Mouse (Mus musculus) limb, embryonic 13.5 days (tissue): ENCODE measurements at regions not wholly inside any gene's neighbourhood (a gene's known extent, or its start where the extent isn't known, plus 50 kb on each side); places are given as distances from the start of the nearest gene placed in this dataset.

Source experiments
- ATAC-seq: fragments of 200-750 bp; cut with Nextera tagmentation; 2 replicates; pipeline ENCODE4 v1.8.0; 2017; ENCODE audit warnings: low read depth, moderate number of reproducible peaks, moderate TSS enrichment; ENCODE audit not compliant: low FRiP score
- H3K27ac ChIP-seq: fragments of 300-500 bp; sonication (generic); 2 replicates; pipeline ENCODE4 v1.5.1; 2015; ENCODE audit warnings: inconsistent platforms, mild to moderate bottlenecking, moderate library complexity
- H3K27me3 ChIP-seq: fragments of 300-500 bp; sonication (generic); 2 replicates; pipeline ENCODE4 v1.6.1; 2015; ENCODE audit warnings: mild to moderate bottlenecking, inconsistent platforms
- H3K36me3 ChIP-seq: fragments of 300-500 bp; sonication (generic); 2 replicates; pipeline ENCODE4 v1.6.1; 2015; ENCODE audit warnings: inconsistent platforms, mild to moderate bottlenecking, moderate library complexity
- H3K4me1 ChIP-seq: fragments of 300-500 bp; sonication (generic); 2 replicates; pipeline ENCODE4 v1.6.1; 2015; ENCODE audit warnings: inconsistent platforms
- H3K4me2 ChIP-seq: fragments of 300-500 bp; sonication (generic); replicated peaks from 2 replicates; pipeline ENCODE4 v1.6.1; 2015; ENCODE audit warnings: inconsistent platforms, mild to moderate bottlenecking, moderate library complexity
- H3K4me3 ChIP-seq: fragments of 300-500 bp; sonication (generic); 2 replicates; pipeline ENCODE4 v1.5.1; 2015; ENCODE audit warnings: moderate library complexity, mild to moderate bottlenecking, inconsistent platforms
- H3K9ac ChIP-seq: fragments of 300-500 bp; sonication (generic); 2 replicates; pipeline ENCODE4 v1.6.1; 2015; ENCODE audit warnings: mild to moderate bottlenecking, inconsistent platforms
- H3K9me3 ChIP-seq: fragments of 300-500 bp; sonication (generic); 2 replicates; pipeline ENCODE4 v1.6.1; 2016; ENCODE audit warnings: inconsistent platforms
- WGBS: fragments of 180-500 bp; shearing (Covaris S2); methylation state at CpG from one replicate; pipeline ENCODE4 v1.1.7; 2015; 5-methylcytosine and 5-hydroxymethylcytosine counted together

DNA sequence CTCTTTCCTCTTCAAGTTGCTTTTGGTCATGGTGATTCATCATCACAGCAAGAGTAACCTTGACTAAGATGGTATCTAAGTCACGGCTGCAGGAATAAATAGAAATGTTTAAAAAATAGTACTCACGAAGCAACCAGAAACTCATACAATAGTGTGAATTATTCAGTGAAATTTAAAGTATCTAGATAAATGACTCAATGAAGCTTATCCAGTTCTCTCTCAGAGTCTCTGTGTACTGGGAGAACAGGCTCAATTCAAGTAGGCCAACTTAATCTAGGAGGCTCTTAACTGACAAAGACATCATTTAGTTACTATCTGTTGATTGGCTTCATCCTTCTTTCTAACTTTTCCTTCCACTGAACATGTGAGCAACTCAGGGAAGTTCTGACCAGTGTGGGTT, 175.5 kb upstream of the Pcdh15 start:
- Histone ChIP-seq H3K27ac (no peak overlapping the region), H3K36me3 (no peaks in the 10 kb centered on the region), H3K4me1 (no peaks in the 10 kb centered on the region), H3K27me3 (no peaks in the 10 kb centered on the region), H3K9ac (no peak overlapping the region), H3K4me3 (no peak overlapping the region), H3K9me3 (no peaks in the 10 kb centered on the region), H3K4me2 (no peak overlapping the region)
- 89% methylated on average over 2 of the region's 2 CpGs for WGBS
- no peak for ATAC-seq

DNA sequence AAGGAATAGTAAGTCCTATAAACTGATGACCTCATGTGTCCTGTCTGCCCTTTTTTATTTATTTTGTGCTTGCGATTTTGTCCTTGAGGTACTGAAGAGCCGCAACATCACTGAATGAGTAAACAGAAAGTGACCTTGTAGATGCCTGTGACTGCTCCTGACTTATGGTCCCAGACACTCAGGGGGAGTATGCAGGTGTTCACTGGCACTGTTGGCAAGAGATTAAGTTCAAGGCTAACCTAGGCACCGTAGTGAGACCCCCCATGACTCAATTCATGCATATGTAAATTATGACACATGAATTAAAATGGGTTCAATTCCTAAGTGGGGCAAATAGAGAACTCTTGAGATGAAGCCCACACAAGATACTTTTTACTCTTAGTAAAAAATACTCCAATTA, 142.2 kb upstream of the Pcdh15 start:
- H3K9ac ChIP-seq, result no peak overlapping the region
- ATAC-seq, result no peak
- no peaks in the 10 kb centered on the region for H3K4me1 ChIP-seq
- H3K4me3 ChIP-seq, result no peak overlapping the region
- no peak overlapping the region for H3K27ac ChIP-seq
- H3K9me3 ChIP-seq, result no peaks in the 10 kb centered on the region
- WGBS, result 74% methylated on average over 3 of the region's 3 CpGs
- no peaks in the 10 kb centered on the region for H3K36me3 ChIP-seq
- H3K27me3 ChIP-seq, result no peaks in the 10 kb centered on the region
- H3K4me2 ChIP-seq, result no peak overlapping the region

DNA sequence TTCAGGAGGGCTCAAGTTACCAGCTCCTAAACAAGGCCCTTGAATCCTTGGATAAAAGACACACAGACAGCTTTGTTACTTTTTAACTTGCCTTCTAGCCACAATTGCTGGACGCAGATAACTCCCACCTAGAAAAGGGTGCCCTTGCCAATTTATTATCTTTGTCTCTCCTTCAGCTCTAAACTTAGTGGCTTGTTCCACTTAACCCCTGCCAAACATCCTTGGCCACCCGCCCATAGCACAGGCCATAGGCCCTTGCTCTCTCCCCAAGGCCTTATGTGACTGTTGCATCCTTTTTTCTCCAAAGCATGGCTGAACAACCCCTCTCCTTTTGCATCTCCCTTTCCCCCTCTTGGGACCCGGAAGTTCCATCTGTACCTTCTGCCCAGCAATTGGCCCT, 139.1 kb upstream of the Pcdh15 start:
- Histone ChIP-seq H3K9ac (no peak overlapping the region), H3K27ac (no peak overlapping the region), H3K4me3 (no peak overlapping the region), H3K4me1 (no peaks in the 10 kb centered on the region), H3K27me3 (no peaks in the 10 kb centered on the region), H3K9me3 (no peaks in the 10 kb centered on the region), H3K4me2 (no peak overlapping the region), H3K36me3 (no peaks in the 10 kb centered on the region)
- 71% methylated on average over 3 of the region's 3 CpGs for WGBS
- ATAC-seq, result no peak

DNA sequence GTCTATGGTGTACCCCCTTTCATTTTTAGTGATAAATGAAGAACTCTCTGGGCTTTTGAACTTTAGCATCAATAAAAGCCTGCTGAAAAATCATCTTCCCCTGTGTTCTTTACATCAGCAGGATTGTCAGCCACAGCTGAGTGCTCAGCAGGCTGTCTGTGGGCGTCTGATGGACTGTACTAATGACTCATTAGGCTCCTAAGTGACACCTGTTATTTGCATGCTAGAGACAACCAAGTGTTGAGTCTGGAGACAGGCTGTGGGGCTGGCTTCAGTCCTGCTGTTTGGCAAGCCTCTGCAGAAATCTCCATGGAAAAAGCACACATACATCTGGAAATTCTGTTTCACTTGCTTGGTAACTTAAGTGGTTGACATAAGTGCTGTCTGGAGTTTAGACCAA, 117.8 kb upstream of the Pcdh15 start:
- H3K4me1 ChIP-seq, result no peaks in the 10 kb centered on the region
- no peaks in the 10 kb centered on the region for H3K27me3 ChIP-seq
- no peak overlapping the region for H3K27ac ChIP-seq
- ATAC-seq, result no peak
- no peak overlapping the region for H3K4me2 ChIP-seq
- H3K4me3 ChIP-seq, result no peak overlapping the region
- no peaks in the 10 kb centered on the region for H3K36me3 ChIP-seq
- no peaks in the 10 kb centered on the region for H3K9me3 ChIP-seq
- no peak overlapping the region for H3K9ac ChIP-seq
- 26% methylated on average over 1 of the region's 1 CpGs for WGBS

DNA sequence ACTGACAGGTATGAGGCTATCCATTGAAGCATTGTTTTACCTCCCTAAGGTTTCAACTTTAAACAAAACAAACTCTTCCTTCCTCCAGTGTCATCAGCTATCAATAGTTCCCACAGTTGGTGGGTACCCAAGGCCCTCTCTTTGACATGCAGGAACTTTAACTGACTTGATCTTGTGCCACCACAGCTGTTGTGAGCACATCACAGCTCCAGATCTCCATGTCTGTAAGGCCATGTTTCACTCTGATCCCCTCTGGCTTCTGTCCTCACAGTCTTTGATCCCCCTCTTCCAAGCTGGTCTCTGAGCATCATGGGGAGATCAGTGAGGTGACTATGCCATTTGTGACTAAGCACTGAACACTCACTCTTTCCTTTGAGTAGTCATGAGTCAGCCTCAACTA, 110.8 kb upstream of the Pcdh15 start:
- no peak overlapping the region for H3K9ac ChIP-seq
- no peaks in the 10 kb centered on the region for H3K9me3 ChIP-seq
- no peak for ATAC-seq

DNA sequence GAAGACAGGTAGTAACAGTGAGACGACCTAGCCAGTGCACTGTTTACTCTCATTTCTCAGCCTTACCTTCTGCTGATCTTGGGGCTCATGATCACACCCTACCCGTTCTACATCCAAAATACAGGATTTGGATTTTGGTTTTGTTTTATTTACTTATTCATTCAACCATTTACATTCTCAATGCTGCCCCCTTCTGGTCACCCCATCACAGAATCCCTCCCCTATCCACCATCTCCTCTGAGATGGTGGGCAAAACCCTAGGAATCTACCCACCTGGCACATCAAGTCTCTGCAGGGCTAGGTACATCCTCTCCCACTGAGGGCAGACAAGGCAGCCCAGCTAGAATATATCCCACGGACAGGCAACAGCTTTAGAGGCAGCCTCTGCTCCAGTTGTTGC, 88.2 kb upstream of the Pcdh15 start:
- peak; percentile 40; the same call in 1 of the 2 replicates for ATAC-seq
- Histone ChIP-seq H3K27ac (no peak overlapping the region), H3K27me3 (no peaks in the 10 kb centered on the region), H3K4me2 (no peak overlapping the region), H3K4me1 (no peaks in the 10 kb centered on the region), H3K9ac (no peak overlapping the region), H3K4me3 (no peak overlapping the region), H3K36me3 (no peaks in the 10 kb centered on the region), H3K9me3 (no peaks in the 10 kb centered on the region)
- 67% methylated on average over 3 of the region's 3 CpGs for WGBS

More for the DNA sequence above, 110.8 kb upstream of the Pcdh15 start:
- Histone ChIP-seq H3K27ac (no peak overlapping the region), H3K4me1 (no peaks in the 10 kb centered on the region), H3K4me3 (no peak overlapping the region), H3K27me3 (no peaks in the 10 kb centered on the region), H3K36me3 (no peaks in the 10 kb centered on the region), H3K4me2 (no peak overlapping the region)

DNA sequence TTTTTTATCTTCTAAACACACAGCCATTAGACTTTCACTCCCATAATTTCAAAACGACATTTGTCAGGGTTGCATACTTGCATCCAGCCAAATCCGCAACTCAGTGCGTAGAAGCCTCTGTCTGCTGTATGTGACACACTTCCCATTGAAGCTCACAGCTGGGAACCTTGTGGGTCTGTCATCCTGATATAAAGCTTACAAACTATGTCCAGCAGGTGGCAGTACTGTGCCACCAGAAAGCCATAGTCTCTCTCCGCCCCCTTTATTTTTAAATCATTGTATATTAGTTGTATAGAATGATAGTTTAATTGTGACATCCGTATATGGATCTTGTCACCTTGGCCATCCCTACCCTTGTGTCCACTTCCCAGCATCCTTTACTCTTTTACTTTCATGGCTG, 87.3 kb upstream of the Pcdh15 start:
- H3K4me3 ChIP-seq, result no peak overlapping the region
- no peak overlapping the region for H3K9ac ChIP-seq
- H3K4me1 ChIP-seq, result no peaks in the 10 kb centered on the region
- no peaks in the 10 kb centered on the region for H3K9me3 ChIP-seq
- no peaks in the 10 kb centered on the region for H3K27me3 ChIP-seq
- no peaks in the 10 kb centered on the region for H3K36me3 ChIP-seq
- no peak for ATAC-seq
- H3K27ac ChIP-seq, result no peak overlapping the region
- WGBS, result 72% methylated on average over 5 of the region's 5 CpGs
- no peak overlapping the region for H3K4me2 ChIP-seq

DNA sequence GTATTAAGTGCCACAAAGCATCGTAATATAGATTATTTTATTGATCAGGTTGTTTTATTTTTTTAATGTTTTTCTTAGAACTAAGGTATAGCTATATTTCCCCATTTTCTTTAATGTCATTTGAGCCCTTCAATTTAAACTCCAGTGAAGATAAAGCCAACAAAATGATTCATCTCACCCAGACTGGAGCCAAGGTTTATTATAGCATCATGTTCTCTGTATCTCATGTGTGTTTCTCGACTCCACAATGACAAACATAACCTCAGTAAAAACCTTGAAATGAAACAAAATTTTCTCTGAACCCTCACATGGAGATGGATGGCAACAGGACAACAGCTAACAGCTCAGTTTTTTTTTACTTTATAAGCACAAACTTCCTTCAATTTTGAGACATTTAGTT, 61.7 kb upstream of the Pcdh15 start:
- Histone ChIP-seq H3K4me1 (no peaks in the 10 kb centered on the region), H3K9ac (no peak overlapping the region), H3K36me3 (no peaks in the 10 kb centered on the region), H3K27ac (no peak overlapping the region), H3K9me3 (no peaks in the 10 kb centered on the region), H3K4me2 (no peak overlapping the region), H3K27me3 (no peaks in the 10 kb centered on the region), H3K4me3 (no peak overlapping the region)
- ATAC-seq, result no peak
- 83% methylated on average over 2 of the region's 2 CpGs for WGBS

DNA sequence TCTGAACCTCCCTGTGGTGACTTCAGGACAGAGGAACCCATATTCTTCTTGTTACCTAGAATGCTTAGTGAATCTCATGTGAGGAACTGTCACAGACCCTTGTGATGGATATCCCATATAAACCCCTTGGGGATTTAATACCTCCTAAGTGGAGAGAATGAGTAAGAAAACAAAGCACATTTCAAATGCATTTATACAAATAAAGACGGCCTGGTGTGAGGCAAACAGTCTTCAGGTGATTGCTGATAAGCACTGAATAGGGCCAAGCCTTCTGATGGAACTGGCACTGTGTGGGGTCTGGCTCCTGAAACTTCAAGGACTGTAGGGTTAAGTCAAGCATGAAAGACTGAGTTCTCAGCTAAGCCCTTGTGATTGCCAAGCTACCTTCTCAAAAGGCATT, 59.6 kb upstream of the Pcdh15 start:
- H3K4me2 ChIP-seq, result no peak overlapping the region
- no peaks in the 10 kb centered on the region for H3K4me1 ChIP-seq
- H3K9me3 ChIP-seq, result no peaks in the 10 kb centered on the region
- no peak overlapping the region for H3K9ac ChIP-seq
- no peak for ATAC-seq
- H3K4me3 ChIP-seq, result no peak overlapping the region
- H3K27me3 ChIP-seq, result no peaks in the 10 kb centered on the region
- 71% methylated on average over 1 of the region's 1 CpGs for WGBS
- H3K27ac ChIP-seq, result no peak overlapping the region
- no peaks in the 10 kb centered on the region for H3K36me3 ChIP-seq
